20 mouse cellular contexts compared by ENCODE assay signal in the genomic region with DNA sequence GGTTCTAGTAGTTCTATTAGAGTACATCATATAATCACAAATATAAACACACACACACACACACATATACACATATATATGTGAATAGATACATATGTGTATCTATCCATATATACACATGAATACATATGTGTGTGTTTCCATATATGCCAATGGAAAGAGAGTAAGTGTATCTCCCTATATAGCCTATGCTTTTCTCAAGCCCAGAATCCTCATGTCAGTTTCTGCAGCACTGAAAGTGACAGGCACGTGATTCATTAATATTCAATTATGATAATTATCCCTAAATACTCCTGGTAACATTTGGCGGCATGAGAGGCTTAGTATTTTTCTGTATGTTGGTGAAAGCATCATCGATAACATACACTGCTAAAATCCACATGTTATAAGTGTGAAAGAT. TPM values are rescaled to one million over a fixed set of nuclear protein-coding genes. Genes with fewer than 3 reads are reported as not detected.
"Had no signal": no experiment of that assay in that cellular context is flagged by ENCODE, and none has a peak within 500 bp of the region (broad histone marks: within the 10 kb centered on the region; RNA-seq: fewer than 3 reads in every experiment).

No protein-coding gene starts in this region.

- ATAC-seq: midbrain, embryonic 15.5 days had no signal

- H3K9ac ChIP-seq: lung, embryonic 14.5 days; midbrain, embryonic 12.5 days; midbrain, embryonic 15.5 days; neural tube, embryonic 13.5 days; neural tube, embryonic 15.5 days had no signal

- H3K4me2 ChIP-seq: lung, embryonic 14.5 days; midbrain, embryonic 12.5 days; midbrain, embryonic 15.5 days; neural tube, embryonic 13.5 days; neural tube, embryonic 15.5 days had no signal

- H3K4me1 ChIP-seq: midbrain, embryonic 10.5 days; midbrain, embryonic 12.5 days; midbrain, embryonic 15.5 days; neural tube, embryonic 13.5 days; neural tube, embryonic 15.5 days had no signal

- H3K27me3 ChIP-seq: midbrain, embryonic 12.5 days; midbrain, embryonic 15.5 days; neural tube, embryonic 13.5 days; neural tube, embryonic 15.5 days had no signal

- H3K4me3 ChIP-seq: midbrain, embryonic 10.5 days; midbrain, embryonic 12.5 days; midbrain, embryonic 15.5 days; myocyte; neural tube, embryonic 13.5 days; neural tube, embryonic 15.5 days had no signal

- H3K27ac ChIP-seq: midbrain, embryonic 10.5 days; midbrain, embryonic 12.5 days; midbrain, embryonic 15.5 days; neural tube, embryonic 13.5 days; neural tube, embryonic 15.5 days had no signal

- H3K9me3 ChIP-seq: midbrain, embryonic 10.5 days; midbrain, embryonic 12.5 days; midbrain, embryonic 15.5 days; neural tube, embryonic 13.5 days; neural tube, embryonic 15.5 days had no signal

- H3K36me3 ChIP-seq: midbrain, embryonic 10.5 days; midbrain, embryonic 12.5 days; midbrain, embryonic 15.5 days; neural tube, embryonic 13.5 days; neural tube, embryonic 15.5 days had no signal

- DNase-seq: lung, adult 18-20 months; lung, embryonic 14.5 days; lung, postnatal 10 days; lung, postnatal 4 days; retina, postnatal 1 day; right cerebral cortex, adult 18-20 months; right cerebral cortex, postnatal 25 days; right cerebral cortex, postnatal 4 days; spleen, adult 18-20 months; thymus, adult 18-20 months; thymus, postnatal 14 days; thymus, postnatal 36 days had no signal

RNA-seq across cellular contexts. Expression of a gene that starts 20.5 kb away (rescaled TPM):
- total RNA-seq: megakaryocyte, adult 5-6 weeks; megakaryocyte-erythroid progenitor cell, adult 5-6 weeks had no signal
